Mouse (Mus musculus) cerebellum, adult 8-10 months (tissue): ENCODE results near the gene Eno3.

Experiments
- DNase-seq: peaks from one replicate; pipeline ENCODE4 v3.0.0; 2022

The Eno3 gene

DNA sequence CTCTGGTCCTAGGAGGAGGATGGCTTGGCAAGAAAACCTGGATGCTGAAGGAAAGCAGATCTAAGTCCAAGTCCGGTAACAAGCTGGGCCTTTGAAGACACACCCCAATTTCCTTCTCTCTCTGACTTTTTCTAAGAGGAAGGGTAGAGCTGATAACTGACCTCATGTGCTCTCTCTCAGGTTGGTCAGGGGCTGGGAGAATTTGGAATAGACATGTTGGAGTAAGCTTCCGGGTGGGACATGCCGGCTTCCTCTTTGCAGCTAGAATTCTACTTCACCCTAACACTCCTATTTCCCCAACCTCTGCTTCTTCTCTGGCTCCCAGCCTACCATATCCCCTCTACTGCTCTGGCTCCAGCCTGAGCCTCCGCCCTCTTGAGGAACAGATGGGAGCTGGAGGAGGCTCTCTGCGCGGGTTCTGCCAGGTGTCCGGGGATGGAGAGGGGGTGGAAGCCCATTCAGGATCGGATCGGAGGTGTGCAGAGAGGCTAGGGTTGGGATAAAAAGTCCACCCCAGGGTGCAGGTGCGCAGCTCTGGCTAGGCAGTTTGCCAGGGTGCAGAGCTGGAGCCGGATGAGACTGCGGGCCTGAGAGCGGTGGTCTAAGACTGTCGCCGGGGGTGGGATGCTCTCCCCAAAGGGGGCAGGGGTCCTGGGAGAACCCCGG is 30.0 kb downstream of the Eno3 start:
- DNase-seq, result peak; percentile 66

DNA sequence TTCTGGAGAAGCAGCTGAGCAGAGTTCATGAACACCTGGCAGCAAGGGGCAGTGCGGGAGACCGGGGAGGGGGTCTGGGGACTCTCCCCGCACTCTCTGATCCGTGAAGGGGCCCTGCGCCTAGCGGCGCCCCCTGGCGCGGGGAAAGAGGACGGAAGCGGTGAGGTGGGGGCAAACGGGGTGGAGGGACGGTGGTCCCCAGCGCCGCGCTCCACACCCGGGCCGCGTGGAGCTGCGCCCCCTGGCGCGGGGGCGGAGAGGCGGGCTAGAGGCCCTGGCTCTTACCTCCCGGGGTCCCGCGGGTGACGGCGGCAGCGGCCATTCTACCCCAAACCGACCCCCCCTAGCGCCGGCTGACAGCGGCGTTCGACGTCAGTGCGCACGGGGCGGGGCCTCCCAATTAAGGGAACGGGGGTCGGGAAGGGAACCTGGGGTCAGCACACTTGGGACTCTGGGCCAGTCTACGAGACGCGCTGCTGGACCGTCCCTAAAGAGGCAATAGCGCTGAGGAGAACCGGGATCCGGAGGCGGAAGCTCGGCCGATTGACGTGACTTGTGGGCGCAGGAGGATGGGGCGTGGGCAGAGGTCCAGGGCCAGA is 30.7 kb downstream of the Eno3 start, which contains the start of gene Camta2:
Camta2 (minus strand) TSS at position 505 of the 599 bp plus-strand sequence.
- DNase-seq, result peak; percentile 90

- DNase-seq, result no peak
Observed at GRCm38 (mm10) chr11:70688372-70688771, 31.4 kb downstream of the Eno3 start.

DNA sequence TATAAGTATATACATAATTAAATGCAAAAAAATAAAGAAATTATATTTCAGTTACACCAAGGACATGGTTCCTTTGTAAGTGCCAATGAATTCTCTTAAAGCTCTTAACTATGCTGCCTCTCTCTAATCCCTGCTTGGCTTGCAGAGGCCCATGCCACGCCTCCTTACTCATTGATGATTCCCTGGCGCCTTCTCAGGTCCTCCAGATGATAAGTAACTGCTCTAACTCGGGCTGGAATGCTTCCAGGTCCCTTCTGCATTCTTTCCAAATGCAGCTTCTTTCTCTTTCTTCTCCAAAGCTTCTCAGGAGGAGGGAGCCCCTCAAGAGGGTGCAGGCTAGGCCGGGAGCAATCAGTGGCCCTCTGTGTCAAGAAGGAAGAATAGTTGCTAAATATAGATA is 32.6 kb downstream of the Eno3 start:
- DNase-seq, result no peak

GRCm38 (mm10) chr11:70693504-70693903 is 36.5 kb downstream of the Eno3 start:
- no peak for DNase-seq

- DNase-seq, result no peak
Observed at GRCm38 (mm10) chr11:70697376-70697775, 40.4 kb downstream of the Eno3 start.

- DNase-seq, result no peak
Observed at GRCm38 (mm10) chr11:70699051-70699450, 42.0 kb downstream of the Eno3 start.

DNA sequence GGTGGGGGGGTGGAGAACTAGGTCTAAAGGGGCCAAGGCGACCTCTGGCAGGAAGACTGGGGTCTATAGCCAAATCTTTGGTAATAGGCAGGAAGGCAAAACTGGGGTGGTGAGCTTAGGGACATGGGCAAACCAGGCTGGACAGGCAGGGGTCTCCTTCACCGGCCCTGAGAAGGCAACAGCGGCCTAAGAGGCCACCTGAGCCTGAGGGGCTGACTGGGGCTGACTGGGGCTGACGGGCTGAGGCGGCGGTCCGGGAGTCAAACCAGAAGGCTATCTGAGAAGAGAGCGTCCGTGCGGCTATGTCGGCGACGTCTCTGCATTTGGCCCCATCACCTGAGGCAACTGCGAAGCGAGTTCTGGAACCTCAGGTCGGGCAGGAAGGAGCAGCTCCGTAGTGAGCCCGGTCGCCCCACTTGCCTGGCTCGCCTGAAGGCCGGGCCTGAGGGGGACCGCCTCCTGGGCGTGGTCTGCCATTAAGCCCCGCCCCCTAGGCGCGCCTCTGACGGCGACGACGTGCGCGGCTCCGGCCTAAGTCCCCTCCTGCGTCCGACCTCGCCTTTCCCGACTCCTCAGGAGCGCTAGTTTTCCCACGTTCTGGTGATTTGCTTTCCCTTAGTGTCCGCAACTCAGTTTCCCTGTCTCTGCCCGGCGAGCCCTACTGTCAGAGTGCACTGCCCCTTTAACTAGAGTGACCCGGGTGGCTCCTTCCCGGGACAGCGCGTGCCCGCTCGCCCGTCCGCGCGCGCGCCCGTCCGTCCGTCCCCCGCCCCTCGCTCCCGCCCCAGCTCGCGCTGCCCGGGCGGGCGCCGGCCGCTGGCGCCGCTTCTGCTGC is 42.9 kb downstream of the Eno3 start, which contains the start of the genes Inca1 and Kif1c:
Inca1 (minus strand) TSS at position 434 of the 835 bp plus-strand sequence.
Kif1c (plus strand) TSS at position 827 of the 835 bp plus-strand sequence.
- DNase-seq, result peak; percentile 97

GRCm38 (mm10) chr11:70700613-70701012 is 43.6 kb downstream of the Eno3 start:
- peak; percentile 67 for DNase-seq

- DNase-seq, result no peak
Observed at GRCm38 (mm10) chr11:70701221-70701955, 44.4 kb downstream of the Eno3 start.

DNA sequence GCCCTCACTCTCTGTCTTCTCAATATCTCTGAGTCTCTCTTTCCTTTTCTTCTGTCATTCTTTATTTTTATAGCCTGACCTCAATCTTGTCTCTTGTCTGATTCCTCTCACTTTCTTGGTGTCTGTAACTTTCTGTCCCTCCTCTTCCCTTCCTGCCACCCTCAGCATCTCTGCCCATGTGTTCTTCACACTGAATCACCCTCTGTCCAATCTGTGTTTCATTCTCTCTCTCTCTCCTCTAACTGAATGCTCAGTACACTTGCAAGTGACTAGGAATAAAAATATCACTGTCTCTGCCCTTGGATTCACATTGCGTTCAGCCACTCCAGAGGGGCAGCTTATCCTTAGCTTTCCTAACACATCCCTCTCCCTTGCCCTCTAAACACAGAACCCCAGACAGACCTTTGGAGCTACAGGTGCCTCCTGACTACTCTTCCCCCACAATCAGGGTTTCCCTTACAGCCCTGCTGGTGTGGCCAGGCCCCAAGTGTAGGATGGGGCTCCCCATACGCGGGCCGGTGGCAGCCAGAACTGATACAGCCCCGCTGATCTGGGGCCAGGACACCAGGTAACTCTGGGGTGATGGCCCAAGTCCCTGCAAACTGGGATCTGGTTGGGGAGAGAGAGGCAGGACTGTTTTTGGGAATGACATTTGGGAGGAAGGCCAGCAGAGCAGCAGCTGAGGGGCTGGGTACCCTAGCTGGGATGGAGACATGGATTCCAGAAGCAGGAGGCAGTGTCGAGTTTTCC is 45.2 kb downstream of the Eno3 start:
- no peak for DNase-seq

- DNase-seq, result no peak
Observed at GRCm38 (mm10) chr11:70702781-70703180, 45.8 kb downstream of the Eno3 start.

DNA sequence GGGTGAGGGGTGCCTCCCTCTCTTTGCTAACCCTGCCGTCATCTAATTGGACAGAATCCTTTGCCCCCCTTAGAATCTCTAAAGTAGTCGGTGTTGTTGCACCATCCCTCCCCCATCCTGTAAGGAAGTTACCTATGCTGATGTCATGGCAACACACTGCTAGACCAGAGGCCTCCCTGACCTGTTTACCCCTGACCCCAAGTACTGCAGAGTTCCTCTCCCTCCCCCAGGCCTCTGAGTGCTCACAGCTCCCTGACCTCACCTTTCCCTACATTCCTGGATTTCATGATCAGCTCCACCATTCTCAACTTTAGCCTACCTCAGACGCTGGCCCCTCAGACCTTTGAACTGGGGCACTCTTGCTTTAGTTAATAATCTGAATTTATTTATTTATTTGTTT is 49.1 kb downstream of the Eno3 start:
- DNase-seq, result no peak

- DNase-seq, result no peak
Observed at GRCm38 (mm10) chr11:70711026-70711425, 54.0 kb downstream of the Eno3 start.
